Mouse (Mus musculus): ENCODE measurements around the gene Rasgrp1.

Gene Rasgrp1

GRCm38 (mm10) chr2:117342547-117343239 lies at the start of gene Rasgrp1:
TSS of gene Rasgrp1 (minus strand) at chr2:117343001.
- no peak for DNase-seq (ENCODE audit: extremely low read depth, insufficient read length, low spot score)

- no peak for DNase-seq (ENCODE audit: extremely low read depth, insufficient read length, low spot score)
These were observed 47.4 kb upstream of the Rasgrp1 start for GRCm38 (mm10) chr2:117389925-117390892.

DNA sequence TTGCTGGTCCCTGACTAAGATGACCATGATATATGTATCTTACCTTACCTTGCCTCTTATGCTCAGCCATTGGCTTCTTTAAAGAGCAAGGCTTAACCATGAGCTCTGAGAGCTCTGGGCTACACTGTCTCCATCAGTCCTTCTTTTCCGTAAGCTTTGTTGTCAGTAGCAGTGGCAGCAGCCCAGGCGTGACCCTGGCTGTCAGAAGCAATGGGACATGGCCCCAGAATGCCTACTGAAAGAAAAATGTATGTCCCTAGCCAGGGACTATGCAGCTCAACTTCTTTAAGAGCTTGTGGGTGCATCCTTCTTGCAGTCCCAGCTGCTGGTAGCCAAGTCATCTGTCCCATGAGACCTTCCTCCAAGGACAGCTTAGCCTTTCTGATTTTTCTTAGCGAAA lies 46.7 kb upstream of the Rasgrp1 start:
- no peak for DNase-seq (ENCODE audit: extremely low read depth, insufficient read length, low spot score)

- no peak for DNase-seq (ENCODE audit: extremely low read depth, insufficient read length, low spot score)
These were observed 45.3 kb upstream of the Rasgrp1 start for GRCm38 (mm10) chr2:117388121-117388520.

- DNase-seq (ENCODE audit: extremely low read depth, insufficient read length, low spot score) = no peak
These were observed 44.3 kb upstream of the Rasgrp1 start for GRCm38 (mm10) chr2:117386981-117387705.

DNA sequence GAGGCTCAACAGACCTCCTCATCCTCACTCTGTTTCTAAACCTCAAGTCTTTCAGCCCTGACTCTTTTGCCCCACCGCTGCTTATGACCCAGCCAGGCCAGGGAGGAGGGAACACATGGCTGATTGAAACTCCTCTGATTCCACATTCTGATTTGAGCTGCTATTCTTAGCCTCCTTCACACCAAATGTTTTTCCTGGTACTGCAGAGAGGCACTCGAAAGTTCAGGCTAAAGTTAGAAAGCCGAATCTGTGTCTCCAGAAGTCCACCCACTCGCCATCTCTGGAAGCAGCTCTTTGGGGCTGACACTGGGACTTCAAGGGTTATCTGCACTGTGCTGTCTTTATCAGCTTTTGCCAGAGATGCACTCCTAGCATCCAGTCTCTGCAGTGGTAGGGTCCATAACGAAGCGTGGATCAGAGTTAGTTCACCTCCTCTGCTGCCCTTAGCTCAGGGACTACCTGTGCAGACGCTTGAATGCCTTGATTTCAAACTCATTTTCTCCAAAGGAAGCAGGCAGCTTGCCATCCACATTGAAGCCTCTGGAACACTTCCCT lies 43.3 kb upstream of the Rasgrp1 start:
- DNase-seq (ENCODE audit: extremely low read depth, insufficient read length, low spot score) = no peak

DNA sequence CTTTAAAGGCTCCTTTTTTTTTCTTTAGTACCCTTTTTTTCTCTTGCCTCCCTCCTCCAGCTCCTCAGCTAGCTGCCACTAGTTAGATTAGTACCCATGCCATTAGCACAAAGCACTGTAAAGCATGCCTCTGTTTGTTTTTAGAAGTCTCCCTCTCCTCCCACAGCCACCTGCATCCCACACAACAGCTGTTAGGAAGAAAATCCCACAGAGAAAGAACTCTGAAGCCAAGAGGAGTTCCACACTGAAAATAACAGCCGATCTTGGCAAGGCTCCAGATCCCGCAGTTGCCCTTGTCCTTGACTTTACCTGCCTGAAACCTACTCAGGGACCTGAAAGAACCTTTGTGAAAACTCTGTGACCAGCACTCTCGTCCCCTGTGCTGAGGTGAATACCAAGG lies 38.5 kb upstream of the Rasgrp1 start:
- DNase-seq (ENCODE audit: extremely low read depth, insufficient read length, low spot score) = no peak

DNA sequence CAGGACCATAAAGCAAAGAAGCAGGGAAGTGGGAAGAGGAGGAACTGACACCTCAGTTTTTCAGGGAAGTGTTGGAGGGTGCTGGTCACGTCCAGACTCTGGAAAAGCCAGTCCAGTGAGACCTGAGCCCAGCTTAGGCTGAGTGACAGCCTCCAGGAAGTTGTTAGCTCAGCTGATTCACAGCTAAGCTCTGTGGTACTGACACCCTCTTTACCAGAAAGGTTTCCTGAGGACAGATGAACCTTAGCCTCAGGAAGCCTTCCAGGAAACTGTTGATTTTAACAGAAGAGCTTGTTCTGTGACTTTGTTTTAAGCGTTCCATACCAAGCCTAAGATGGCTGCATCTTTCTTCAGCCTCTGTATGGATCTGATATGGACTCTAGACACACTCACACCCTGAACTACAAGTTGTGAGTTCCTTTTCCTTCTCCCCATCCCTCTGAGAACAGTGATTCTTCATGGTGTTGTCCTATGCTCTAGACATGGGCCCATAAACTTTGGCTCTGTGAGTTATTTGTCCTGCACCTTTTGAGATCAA lies 31.6 kb upstream of the Rasgrp1 start:
- no peak for DNase-seq (ENCODE audit: extremely low read depth, insufficient read length, low spot score)

GRCm38 (mm10) chr2:117371706-117372105 lies 28.9 kb upstream of the Rasgrp1 start:
- no peak for DNase-seq (ENCODE audit: extremely low read depth, insufficient read length, low spot score)

DNA sequence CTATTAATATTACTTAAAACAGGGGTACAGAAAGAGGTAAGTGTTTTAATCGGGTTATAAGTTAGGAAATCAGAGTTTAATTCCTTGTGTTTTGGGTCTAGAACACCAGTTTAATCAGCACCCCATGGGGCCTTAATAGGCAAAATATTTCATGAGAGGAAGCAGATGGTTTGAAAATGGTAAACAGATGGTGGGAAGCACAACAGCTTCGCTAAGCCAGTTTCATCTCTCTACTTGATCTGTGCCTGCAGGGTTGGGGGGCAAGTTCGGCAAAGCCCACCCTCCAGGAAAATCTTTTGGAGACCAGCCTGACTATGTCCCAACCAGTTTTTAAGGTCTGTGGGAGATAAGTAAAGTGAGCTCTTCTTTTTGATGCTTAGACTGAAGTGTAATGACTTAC lies 23.7 kb upstream of the Rasgrp1 start:
- no peak for DNase-seq (ENCODE audit: extremely low read depth, insufficient read length, low spot score)

DNA sequence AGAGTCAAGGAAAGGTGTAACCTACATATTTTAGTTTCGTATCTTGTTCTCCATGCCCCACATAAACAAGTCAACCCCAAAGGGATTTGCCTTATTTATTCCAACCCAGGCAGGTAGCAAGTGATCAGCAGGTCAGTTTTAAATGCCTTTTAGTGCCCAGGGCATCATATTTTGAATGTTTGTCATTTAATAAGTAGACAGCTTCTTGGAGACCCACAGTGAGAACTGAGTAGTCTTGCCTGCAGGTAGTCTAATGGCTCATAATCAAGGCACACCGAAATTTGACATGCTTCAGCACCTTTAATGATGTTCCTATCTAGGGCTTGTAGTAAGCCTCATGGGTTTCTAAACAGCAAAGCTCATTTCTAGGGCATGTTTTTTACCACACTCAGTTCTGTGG lies 21.3 kb upstream of the Rasgrp1 start:
- DNase-seq (ENCODE audit: extremely low read depth, insufficient read length, low spot score) = no peak

DNA sequence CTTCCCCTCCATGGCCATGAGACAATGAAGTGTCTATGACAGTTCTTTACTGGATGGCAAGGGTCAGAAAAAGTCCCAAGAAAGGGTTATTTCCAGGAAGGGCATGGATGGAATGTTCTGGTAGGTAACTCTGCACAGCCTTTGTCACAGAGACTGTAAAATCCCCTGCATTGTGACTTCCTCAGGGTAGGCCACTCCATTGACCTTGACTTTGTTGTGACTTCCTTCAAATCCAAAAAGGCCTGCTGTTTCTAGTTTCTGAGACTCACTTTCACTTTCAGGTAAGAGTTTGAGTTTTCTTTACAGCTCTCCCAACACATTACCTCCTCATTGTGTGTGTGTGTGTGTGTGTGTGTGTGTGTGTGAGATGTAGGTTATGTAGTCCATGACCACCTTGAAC lies 15.1 kb upstream of the Rasgrp1 start:
- DNase-seq (ENCODE audit: extremely low read depth, insufficient read length, low spot score) = no peak

DNA sequence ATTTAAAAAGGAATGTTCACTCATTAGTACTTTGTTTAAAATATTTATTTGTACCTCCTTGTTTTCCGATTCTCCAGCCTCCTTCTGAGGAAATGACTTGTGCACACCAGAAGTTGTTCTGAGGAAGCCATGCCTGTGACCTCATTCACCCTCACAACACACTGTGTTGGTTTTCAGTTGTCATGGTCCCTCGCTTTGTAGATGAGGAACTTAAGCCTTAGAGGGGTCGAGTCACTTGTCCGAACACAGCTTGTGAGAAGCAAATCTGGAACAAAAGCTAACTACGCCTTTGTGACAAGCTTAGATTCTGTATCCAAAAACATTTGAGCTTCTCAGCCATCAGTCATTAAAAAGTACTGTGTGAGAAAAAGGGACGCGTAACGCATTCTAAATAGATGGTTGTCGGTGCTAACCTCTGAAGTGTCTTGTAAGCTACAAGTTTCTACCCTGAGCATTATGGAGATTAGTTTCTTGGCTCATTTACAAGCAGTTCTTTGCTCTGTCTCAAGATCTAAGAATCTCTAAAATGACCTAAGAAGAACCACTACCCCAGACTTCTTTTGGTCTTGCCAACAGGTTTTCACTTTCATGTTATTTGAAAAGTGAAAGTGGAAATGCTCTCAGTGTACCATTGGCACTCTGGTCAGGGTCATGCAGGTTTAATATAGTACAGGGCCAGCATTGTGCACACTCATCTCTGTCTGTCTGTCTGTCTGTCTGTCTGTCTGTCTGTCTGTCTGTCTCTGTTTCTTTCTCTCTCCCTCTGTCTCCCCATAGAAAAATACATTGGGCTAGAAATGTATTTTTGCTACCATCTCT lies 9.7 kb upstream of the Rasgrp1 start:
- DNase-seq (ENCODE audit: extremely low read depth, insufficient read length, low spot score) = no peak

DNA sequence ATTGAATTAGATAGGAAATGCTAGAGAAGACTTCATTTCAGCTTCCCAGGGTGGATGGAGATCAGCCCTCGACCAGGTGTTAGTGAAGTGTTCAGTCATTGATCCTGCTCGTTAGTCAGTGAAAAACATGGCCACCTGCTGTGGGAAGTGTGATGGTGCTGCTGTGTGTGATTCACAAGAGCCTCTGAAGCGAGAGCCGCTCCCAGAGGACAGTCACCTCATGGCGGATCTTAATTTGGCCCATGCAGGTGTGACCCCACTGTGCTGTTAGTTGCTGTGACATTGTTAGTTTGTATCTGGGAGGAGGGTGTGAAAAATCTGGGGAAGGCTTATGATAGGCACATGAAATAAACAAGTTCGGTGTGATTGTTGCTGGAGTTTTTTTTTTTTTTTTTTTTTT lies 7.3 kb upstream of the Rasgrp1 start:
- DNase-seq (ENCODE audit: extremely low read depth, insufficient read length, low spot score) = no peak

GRCm38 (mm10) chr2:117343240-117343624 lies 431 bp upstream of the Rasgrp1 start:
- DNase-seq (ENCODE audit: extremely low read depth, insufficient read length, low spot score) = no peak

DNA sequence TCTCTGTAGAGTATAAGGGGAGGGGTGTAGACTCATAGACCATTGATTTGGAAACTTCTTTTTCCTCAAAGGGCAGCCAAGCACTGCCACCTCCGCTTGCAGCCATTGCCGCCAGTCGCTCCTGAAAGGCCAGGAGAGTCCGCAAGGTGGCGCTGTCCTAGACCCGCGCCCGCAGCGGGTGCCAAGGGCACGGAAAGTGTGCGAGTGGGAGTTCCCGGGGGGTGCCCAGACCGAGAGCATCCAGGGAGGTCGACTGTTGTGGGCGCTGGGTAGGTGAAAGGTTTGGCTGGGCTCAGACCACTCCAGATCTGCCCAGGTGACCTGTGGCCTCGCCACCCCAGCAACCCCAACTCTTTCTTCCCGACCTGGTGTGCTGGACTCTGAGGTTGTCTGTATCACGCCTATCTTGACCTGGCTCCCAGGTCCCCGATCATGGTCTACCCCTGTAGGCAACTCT lies 683 bp downstream of the Rasgrp1 start:
- no peak for DNase-seq (ENCODE audit: extremely low read depth, insufficient read length, low spot score)

GRCm38 (mm10) chr2:117338501-117338900 lies 4.3 kb downstream of the Rasgrp1 start:
- no peak for DNase-seq (ENCODE audit: extremely low read depth, insufficient read length, low spot score)

DNA sequence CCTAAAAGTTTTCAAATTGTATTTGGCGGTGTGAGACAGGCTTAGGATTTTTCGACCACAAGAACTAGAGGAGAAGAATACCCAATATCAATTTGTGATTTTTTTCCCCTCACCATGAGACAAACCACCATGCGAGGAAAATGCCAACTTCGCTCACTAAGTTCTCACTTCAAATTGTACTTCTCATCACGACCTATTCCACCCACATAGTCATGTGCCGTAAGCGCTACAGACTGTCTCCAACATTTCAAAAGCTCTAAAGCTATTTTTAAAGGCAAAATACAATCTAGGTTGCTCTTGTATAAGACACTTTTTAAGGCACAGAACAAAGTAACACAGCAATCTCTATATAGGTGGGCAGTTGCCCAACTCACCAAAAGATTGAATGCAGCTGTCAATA lies 4.9 kb downstream of the Rasgrp1 start:
- no peak for DNase-seq (ENCODE audit: extremely low read depth, insufficient read length, low spot score)

DNA sequence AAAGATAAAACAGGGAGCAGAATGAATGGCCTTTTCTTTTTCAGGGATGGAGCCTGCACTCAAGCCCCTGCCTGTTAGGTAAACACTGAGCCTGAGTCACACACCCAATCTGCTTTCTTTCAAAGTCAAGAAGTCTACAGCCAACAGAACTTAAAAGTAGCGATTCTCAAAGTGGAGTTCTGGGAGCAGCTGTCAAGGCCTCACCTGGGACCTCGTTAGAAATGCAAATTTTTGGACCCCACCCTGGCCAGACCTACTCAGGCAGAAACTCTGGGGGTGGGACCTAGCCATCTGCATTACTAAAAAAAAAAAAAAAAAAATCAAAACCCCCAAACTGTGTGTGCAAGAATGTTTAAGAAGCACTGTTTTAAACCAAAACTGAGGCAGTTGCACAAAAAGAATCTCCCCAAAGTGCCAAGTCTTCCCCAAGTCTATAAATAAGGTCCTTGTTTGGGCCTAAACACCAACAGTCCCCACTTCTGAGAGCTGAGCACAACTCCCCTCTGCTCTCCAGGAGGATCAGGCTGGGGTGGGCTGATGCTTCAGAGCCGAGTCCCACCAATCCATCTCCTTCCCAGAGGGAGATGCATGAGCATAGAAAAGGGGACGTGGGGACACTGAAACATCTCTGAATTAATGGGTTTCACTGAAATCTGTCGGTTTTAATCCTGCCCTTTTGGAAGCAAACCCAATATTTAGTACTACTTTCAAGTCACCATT lies 5.7 kb downstream of the Rasgrp1 start:
- no peak for DNase-seq (ENCODE audit: extremely low read depth, insufficient read length, low spot score)
